Mouse (Mus musculus): ENCODE results near the gene F10. TPM values are rescaled to one million over a fixed set of nuclear protein-coding genes. Genes with fewer than 3 reads are reported as not detected.
A peak's percentile ranks its signal among the peaks of the same experiment; 100 is the strongest.

Gene F10
- total and polyA plus RNA-seq, 2 experiments from 2014 or later = 0.16 to 0.33 TPM

DNA sequence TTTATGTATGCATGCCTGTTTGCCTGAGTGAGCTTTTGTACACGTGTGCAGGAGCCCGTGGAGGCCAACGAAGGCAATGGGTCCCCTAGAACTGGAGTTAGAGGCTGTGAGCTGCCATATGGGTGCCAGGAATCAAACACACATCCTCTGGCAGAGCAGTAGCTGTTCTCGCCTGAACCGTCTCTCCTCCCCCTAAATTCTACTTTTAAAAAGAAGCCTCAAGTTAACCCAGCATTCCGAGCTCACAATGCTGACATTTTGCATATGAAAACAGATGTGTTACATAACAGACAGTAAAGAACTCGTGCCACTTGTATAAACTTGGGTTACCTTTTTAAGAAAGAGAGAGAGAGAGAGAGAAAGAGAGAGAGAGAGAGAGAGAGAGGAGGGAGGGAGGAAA is 40.4 kb downstream of the F10 start:
- DNase-seq = no peak
- H3K4me3 ChIP-seq (ENCODE audit: low read depth, low read length) = no peak overlapping the region
- no peak for TF ChIP-seq CTCF (IDR thresholded peaks at IDR 0.05; ENCODE audit: low read depth)
- H3K9ac ChIP-seq = no peak overlapping the region
- 85% methylated on average over 7 of the region's 7 CpGs for WGBS
- no peak for ATAC-seq
- no peaks in the 10 kb centered on the region for H3K27me3 ChIP-seq (ENCODE audit: insufficient read depth, low read length)
- no peaks in the 10 kb centered on the region for H3K9me3 ChIP-seq (ENCODE audit: low read length)
- H3K36me3 ChIP-seq (ENCODE audit: insufficient read depth) = peaks cover 98% of the 10 kb centered on the region
- H3K4me1 ChIP-seq (ENCODE audit: insufficient read depth) = no peaks in the 10 kb centered on the region
- no peak overlapping the region for H3K27ac ChIP-seq (ENCODE audit: low read depth, low read length)
- H3K4me2 ChIP-seq (ENCODE audit: low read depth) = no peak overlapping the region

GRCm38 (mm10) chr8:13104691-13105086 is 67.6 kb downstream of the F10 start:
- ATAC-seq (peak; percentile 87), DNase-seq (peak; percentile 94)
- peak overlapping the region; percentile 82 for H3K9ac ChIP-seq
- no peak; the same call in 1 of the 2 replicates for TF ChIP-seq CTCF (IDR thresholded peaks at IDR 0.05; ENCODE audit: low read depth)
- peaks cover 10% of the 10 kb centered on the region; the same call in 1 of the 2 replicates for H3K36me3 ChIP-seq (ENCODE audit: insufficient read depth)
- peak overlapping the region; percentile 94 for H3K4me2 ChIP-seq (ENCODE audit: low read depth)
- no peaks in the 10 kb centered on the region for H3K27me3 ChIP-seq (ENCODE audit: insufficient read depth, low read length)
- H3K4me1 ChIP-seq (ENCODE audit: insufficient read depth) = peaks cover 14% of the 10 kb centered on the region
- no peaks in the 10 kb centered on the region for H3K9me3 ChIP-seq (ENCODE audit: low read length)
- H3K4me3 ChIP-seq (ENCODE audit: low read depth, low read length) = peak overlapping the region; percentile 96
- H3K27ac ChIP-seq (ENCODE audit: low read depth, low read length) = peak overlapping the region; percentile 97
- 3% methylated on average over 42 of the region's 45 CpGs for WGBS

DNA sequence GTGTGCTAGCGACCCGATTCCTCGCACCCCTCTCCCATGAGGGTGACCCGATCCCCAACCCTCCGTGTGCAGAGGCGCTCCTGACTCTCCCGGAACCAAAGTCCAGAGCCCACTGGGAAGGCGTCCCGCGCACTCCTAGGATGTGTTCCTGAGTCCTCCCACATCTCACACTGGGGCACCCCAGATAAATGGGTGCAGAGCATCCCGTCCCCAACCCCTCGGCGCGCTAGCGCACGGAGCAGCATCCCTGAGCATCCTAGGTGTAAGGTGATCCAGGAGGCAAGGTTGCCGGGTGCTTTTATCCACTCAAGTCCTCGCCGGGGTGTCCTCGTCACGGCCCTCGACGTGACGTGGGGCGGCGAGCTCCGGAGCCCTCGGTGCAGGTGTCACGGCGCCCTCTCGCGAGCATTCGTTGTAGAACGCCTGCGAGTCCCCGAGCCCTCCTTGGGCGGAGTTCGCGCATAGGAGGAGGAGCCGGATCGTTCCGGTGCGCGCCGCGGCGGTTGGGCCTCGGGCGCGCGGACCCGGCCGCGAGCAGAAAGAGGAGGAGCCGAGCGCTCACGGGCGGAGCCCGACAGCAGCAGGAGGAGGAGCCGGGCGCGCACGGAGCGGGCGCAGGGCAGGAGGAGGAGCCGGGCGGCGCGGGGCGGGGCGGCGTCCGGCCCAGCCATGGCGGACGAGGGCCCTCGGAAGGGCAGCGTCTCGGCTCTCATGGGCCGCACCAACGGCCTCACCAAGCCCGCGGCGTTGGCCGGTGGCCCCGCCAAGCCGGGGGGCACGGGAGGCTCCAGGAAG is 68.2 kb downstream of the F10 start, which contains the start of the genes Pcid2 and Cul4a:
TSS of gene Pcid2 (minus strand) at position 373 of the 795 bp plus-strand sequence.
TSS of gene Cul4a (plus strand) at position 535 of the 795 bp plus-strand sequence.
- Histone ChIP-seq H3K4me3 (ENCODE audit: low read depth, low read length) (peak within 1 kb of the TSS; percentile 96), H3K27me3 (ENCODE audit: insufficient read depth, low read length) (no peaks in the 10 kb centered on the region), H3K4me2 (ENCODE audit: low read depth) (peak within 1 kb of the TSS; percentile 94), H3K4me1 (ENCODE audit: insufficient read depth) (peaks cover 14% of the 10 kb centered on the region), H3K27ac (ENCODE audit: low read depth, low read length) (peak within 1 kb of the TSS; percentile 97), H3K36me3 (ENCODE audit: insufficient read depth) (peaks cover 4% of the 10 kb centered on the region; the same call in 1 of the 2 replicates), H3K9ac (peak within 1 kb of the TSS; percentile 91), H3K9me3 (ENCODE audit: low read length) (no peaks in the 10 kb centered on the region)
- peak; percentile 78 for TF ChIP-seq CTCF (IDR thresholded peaks at IDR 0.05; ENCODE audit: low read depth)
- peak; percentile 94 for ATAC-seq
- under 1% methylated on average over 80 of the region's 87 CpGs for WGBS
- peak; percentile 99 for DNase-seq

DNA sequence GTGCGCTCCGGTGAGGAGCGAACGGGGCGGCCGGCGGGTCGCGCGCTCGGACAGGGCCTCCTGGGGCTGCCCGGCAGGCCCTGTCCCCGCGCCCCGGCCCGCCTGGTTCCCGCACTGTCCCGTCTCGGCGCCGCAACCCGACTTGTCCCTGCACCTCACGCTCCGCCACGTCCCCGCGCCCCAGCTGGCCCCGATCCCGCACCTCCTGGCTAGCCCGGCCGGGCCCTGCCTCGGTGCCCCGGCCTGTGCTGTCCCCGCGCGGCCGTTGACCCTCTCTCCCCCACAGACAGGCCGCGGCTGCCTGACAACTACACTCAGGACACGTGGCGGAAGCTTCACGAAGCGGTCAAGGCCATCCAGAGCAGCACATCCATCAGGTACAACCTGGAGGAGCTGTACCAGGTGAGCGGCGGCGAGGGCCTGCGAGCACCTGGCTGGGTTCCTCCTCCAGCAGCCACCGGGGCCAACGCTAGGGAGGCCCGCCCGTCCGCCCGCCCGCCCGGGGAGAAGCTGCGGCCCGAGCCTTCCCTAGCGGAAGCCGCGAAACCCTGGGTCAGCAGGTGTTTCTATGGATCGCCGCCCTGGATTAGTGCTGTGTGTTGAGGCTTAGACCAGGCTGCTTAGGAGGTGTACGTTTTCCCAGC is 68.9 kb downstream of the F10 start:
- Histone ChIP-seq H3K4me3 (ENCODE audit: low read depth, low read length) (peak overlapping the region; percentile 96), H3K27ac (ENCODE audit: low read depth, low read length) (peak overlapping the region; percentile 97), H3K4me2 (ENCODE audit: low read depth) (peak overlapping the region; percentile 94), H3K36me3 (ENCODE audit: insufficient read depth) (no peaks in the 10 kb centered on the region), H3K27me3 (ENCODE audit: insufficient read depth, low read length) (no peaks in the 10 kb centered on the region), H3K9ac (peak overlapping the region; percentile 91), H3K9me3 (ENCODE audit: low read length) (no peaks in the 10 kb centered on the region), H3K4me1 (ENCODE audit: insufficient read depth) (peaks cover 14% of the 10 kb centered on the region)
- peak; percentile 1 for DNase-seq
- TF ChIP-seq CTCF (IDR thresholded peaks at IDR 0.05; ENCODE audit: low read depth) = no peak
- ATAC-seq = peak; percentile 1
- WGBS = under 1% methylated on average over 62 of the region's 63 CpGs

Other genes starting within 250 kb of the F10 start
- 371 and 376 TPM in 2 replicates for gene Mcf2l, start 163.5 kb upstream of the F10 start, total RNA-seq (2014; rRNA removed)
- gene Mcf2l, start 163.5 kb upstream of the F10 start, polyA plus RNA-seq (2015; fragmentation: Nextera tagmentation; extraction: Ambion mirVana) = 89.6 and 118 TPM in 2 replicates
- gene F7, start 11.3 kb upstream of the F10 start, total RNA-seq (2014; rRNA removed) = 0.08 and 0.33 TPM in 2 replicates
- gene F7, start 11.3 kb upstream of the F10 start, polyA plus RNA-seq (2015; fragmentation: Nextera tagmentation; extraction: Ambion mirVana) = 0.08 and 0.15 TPM in 2 replicates
- 0.24 TPM in 1 of 2 replicates, not detected in the other for gene Proz, start 23.6 kb downstream of the F10 start, total RNA-seq (2014; rRNA removed)
- 0.91 TPM in 2 replicates for gene Proz, start 23.6 kb downstream of the F10 start, polyA plus RNA-seq (2015; fragmentation: Nextera tagmentation; extraction: Ambion mirVana)
- gene Pcid2, start 68.2 kb downstream of the F10 start, total RNA-seq (2014; rRNA removed) = 27.1 and 30.3 TPM in 2 replicates
- 25.8 and 32.2 TPM in 2 replicates for gene Pcid2, start 68.2 kb downstream of the F10 start, polyA plus RNA-seq (2015; fragmentation: Nextera tagmentation; extraction: Ambion mirVana)
- 72.6 and 101 TPM in 2 replicates for gene Cul4a, start 68.3 kb downstream of the F10 start, total RNA-seq (2014; rRNA removed)
- gene Cul4a, start 68.3 kb downstream of the F10 start, polyA plus RNA-seq (2015; fragmentation: Nextera tagmentation; extraction: Ambion mirVana) = 52.8 and 59.4 TPM in 2 replicates
- gene Lamp1, start 121.9 kb downstream of the F10 start, total RNA-seq (2014; rRNA removed) = 270 and 295 TPM in 2 replicates
- gene Lamp1, start 121.9 kb downstream of the F10 start, polyA plus RNA-seq (2015; fragmentation: Nextera tagmentation; extraction: Ambion mirVana) = 356 and 373 TPM in 2 replicates
- gene Grtp1, start 163.3 kb downstream of the F10 start, total RNA-seq (2014; rRNA removed) = 10.8 and 13.2 TPM in 2 replicates
- 17.2 and 22.7 TPM in 2 replicates for gene Grtp1, start 163.3 kb downstream of the F10 start, polyA plus RNA-seq (2015; fragmentation: Nextera tagmentation; extraction: Ambion mirVana)
- 0.67 and 1.2 TPM in 2 replicates for gene Adprhl1, start 216.9 kb downstream of the F10 start, total RNA-seq (2014; rRNA removed)
- gene Adprhl1, start 216.9 kb downstream of the F10 start, polyA plus RNA-seq (2015; fragmentation: Nextera tagmentation; extraction: Ambion mirVana) = not detected in 2 replicates